10 mouse cellular contexts compared by ENCODE assay signal in genomic region chr6:82844432-82844831, GRCm38 (mm10).
DNase-seq lines count a peak whose midpoint lies in the region; ATAC-seq and TF ChIP-seq lines count a peak whose summit lies in the region.
"Had no signal": no experiment of that assay in that cellular context is flagged by ENCODE, and none has a peak within 500 bp of the region (broad histone marks: within the 10 kb centered on the region; RNA-seq: fewer than 3 reads in every experiment).

No protein-coding gene starts in this region.

- TF ChIP-seq CTCF in lung, embryonic 14.5 days (IDR thresholded peaks at IDR 0.05; ENCODE audit: low read depth): peak; percentile 60

- no peak overlapping the region for H3K4me2 ChIP-seq in forebrain, embryonic 14.5 days (ENCODE audit: low read length)
- no peak overlapping the region for H3K4me2 ChIP-seq in forebrain, embryonic 16.5 days (ENCODE audit: low read length)
- no peak overlapping the region for H3K4me2 ChIP-seq in midbrain, embryonic 16.5 days (ENCODE audit: low read length)
- H3K4me2 ChIP-seq in lung, embryonic 14.5 days: no peak overlapping the region
- H3K4me2 ChIP-seq: heart, embryonic 11.5 days had no signal

- H3K4me3 ChIP-seq in forebrain, embryonic 14.5 days (ENCODE audit: low read depth, low read length): no peak overlapping the region
- H3K4me3 ChIP-seq in forebrain, embryonic 16.5 days (replicated peaks; ENCODE audit: low read length): no peak overlapping the region
- H3K4me3 ChIP-seq in midbrain, embryonic 10.5 days: no peak overlapping the region
- no peak overlapping the region for H3K4me3 ChIP-seq in midbrain, embryonic 16.5 days (ENCODE audit: low read depth, low read length)
- H3K4me3 ChIP-seq in lung, embryonic 14.5 days (ENCODE audit: low read depth, low read length): no peak overlapping the region
- H3K4me3 ChIP-seq: limb, embryonic 10.5 days had no signal

- DNase-seq in forebrain, embryonic 14.5 days (ENCODE audit: low spot score): peak; percentile 17
- DNase-seq in midbrain, embryonic 10.5 days (ENCODE audit: low spot score): peak; percentile 20
- DNase-seq in lung, embryonic 14.5 days: peak; percentile 59
- peak; percentile 41 for DNase-seq in thymus, postnatal 14 days
- no peak for DNase-seq in right cerebral cortex, adult 2 months (ENCODE audit: low spot score in 2 of 2)
- DNase-seq in layer of hippocampus, adult 11-12 months (ENCODE audit: low spot score): no peak

- no peak for ATAC-seq in forebrain, embryonic 14.5 days
- ATAC-seq in forebrain, embryonic 16.5 days: no peak
- ATAC-seq in midbrain, embryonic 16.5 days: no peak
- peak; percentile 47; the same call in 1 of the 2 replicates for ATAC-seq in lung, embryonic 14.5 days (ENCODE audit: insufficient read depth)

- H3K27me3 ChIP-seq in forebrain, embryonic 14.5 days (replicated peaks; ENCODE audit: control insufficient read depth, insufficient read depth, low read length): no peaks in the 10 kb centered on the region
- no peaks in the 10 kb centered on the region for H3K27me3 ChIP-seq in forebrain, embryonic 16.5 days (replicated peaks; ENCODE audit: control insufficient read depth, insufficient read depth, low read length)
- H3K27me3 ChIP-seq in midbrain, embryonic 10.5 days (ENCODE audit: low read depth, poor library complexity, severe bottlenecking): no peaks in the 10 kb centered on the region
- no peaks in the 10 kb centered on the region for H3K27me3 ChIP-seq in midbrain, embryonic 16.5 days (ENCODE audit: control insufficient read depth, insufficient read depth, low read depth, low read length)
- H3K27me3 ChIP-seq in lung, embryonic 14.5 days (ENCODE audit: insufficient read depth, low read length): no peaks in the 10 kb centered on the region

- WGBS in forebrain, embryonic 14.5 days: 62% methylated on average over 3 of the region's 3 CpGs
- 57% methylated on average over 3 of the region's 3 CpGs for WGBS in forebrain, embryonic 16.5 days
- WGBS in midbrain, embryonic 10.5 days: 60% methylated on average over 3 of the region's 3 CpGs
- WGBS in midbrain, embryonic 16.5 days: 62% methylated on average over 3 of the region's 3 CpGs
- WGBS in lung, embryonic 14.5 days: 46% methylated on average over 3 of the region's 3 CpGs

- no peaks in the 10 kb centered on the region for H3K4me1 ChIP-seq in forebrain, embryonic 14.5 days (ENCODE audit: control insufficient read depth, insufficient read depth, low read length)
- H3K4me1 ChIP-seq in forebrain, embryonic 16.5 days (replicated peaks; ENCODE audit: control insufficient read depth, insufficient read depth, low read length): no peaks in the 10 kb centered on the region
- H3K4me1 ChIP-seq in midbrain, embryonic 10.5 days: no peaks in the 10 kb centered on the region
- no peaks in the 10 kb centered on the region for H3K4me1 ChIP-seq in midbrain, embryonic 16.5 days (ENCODE audit: control insufficient read depth, insufficient read depth, low read length)
- no peaks in the 10 kb centered on the region for H3K4me1 ChIP-seq in lung, embryonic 14.5 days (ENCODE audit: insufficient read depth)
- H3K4me1 ChIP-seq: limb, embryonic 10.5 days had no signal

- no peak overlapping the region for H3K9ac ChIP-seq in forebrain, embryonic 14.5 days (ENCODE audit: low read length)
- H3K9ac ChIP-seq in forebrain, embryonic 16.5 days (replicated peaks; ENCODE audit: low read depth, low read length): no peak overlapping the region
- H3K9ac ChIP-seq in midbrain, embryonic 16.5 days (ENCODE audit: low read depth, low read length): no peak overlapping the region
- no peak overlapping the region for H3K9ac ChIP-seq in lung, embryonic 14.5 days

- H3K36me3 ChIP-seq in forebrain, embryonic 14.5 days (ENCODE audit: control insufficient read depth, insufficient read depth, low read length): no peaks in the 10 kb centered on the region
- H3K36me3 ChIP-seq in forebrain, embryonic 16.5 days (ENCODE audit: control insufficient read depth, insufficient read depth): no peaks in the 10 kb centered on the region
- H3K36me3 ChIP-seq in midbrain, embryonic 10.5 days: no peaks in the 10 kb centered on the region
- H3K36me3 ChIP-seq in midbrain, embryonic 16.5 days (ENCODE audit: control insufficient read depth, insufficient read depth, low read length): no peaks in the 10 kb centered on the region
- no peaks in the 10 kb centered on the region for H3K36me3 ChIP-seq in lung, embryonic 14.5 days (ENCODE audit: insufficient read depth)
- H3K36me3 ChIP-seq: limb, embryonic 10.5 days had no signal

- no peaks in the 10 kb centered on the region; the same call in 1 of the 2 replicates for H3K9me3 ChIP-seq in forebrain, embryonic 14.5 days (replicated peaks; ENCODE audit: control insufficient read depth, low read length)
- H3K9me3 ChIP-seq in forebrain, embryonic 16.5 days (ENCODE audit: control insufficient read depth, low read length): no peaks in the 10 kb centered on the region
- H3K9me3 ChIP-seq in midbrain, embryonic 10.5 days (replicated peaks): no peaks in the 10 kb centered on the region
- H3K9me3 ChIP-seq in midbrain, embryonic 16.5 days (replicated peaks; ENCODE audit: control insufficient read depth, low read length, poor library complexity, severe bottlenecking): no peaks in the 10 kb centered on the region; the same call in 1 of the 2 replicates
- no peaks in the 10 kb centered on the region for H3K9me3 ChIP-seq in lung, embryonic 14.5 days (ENCODE audit: low read depth, low read length)
- H3K9me3 ChIP-seq: limb, embryonic 10.5 days had no signal

- no peak overlapping the region for H3K27ac ChIP-seq in forebrain, embryonic 14.5 days (ENCODE audit: low read depth, low read length)
- no peak overlapping the region for H3K27ac ChIP-seq in forebrain, embryonic 16.5 days (ENCODE audit: low read length)
- H3K27ac ChIP-seq in midbrain, embryonic 10.5 days (replicated peaks): no peak overlapping the region
- H3K27ac ChIP-seq in midbrain, embryonic 16.5 days (ENCODE audit: low read length): no peak overlapping the region
- no peak overlapping the region for H3K27ac ChIP-seq in lung, embryonic 14.5 days (ENCODE audit: low read depth)
- H3K27ac ChIP-seq: limb, embryonic 10.5 days had no signal

Comparison
In these comparisons a context has a peak if more than half of its experiments do, and no peak if none do; other contexts are left out.
1. DNase-seq: peak in forebrain, embryonic 14.5 days (single experiment), midbrain, embryonic 10.5 days (single experiment), lung, embryonic 14.5 days (single experiment) and thymus, postnatal 14 days (single experiment); none in right cerebral cortex, adult 2 months (0 of 2) and layer of hippocampus, adult 11-12 months (single experiment).